Mouse (Mus musculus) right cerebral cortex, postnatal 25 days (tissue): ENCODE measurements at regions not wholly inside any gene's neighbourhood (a gene's known extent, or its start where the extent isn't known, plus 50 kb on each side); places are given as distances from the start of the nearest gene placed in this dataset.
"Not testable (repeated sequence)": the region's sequence is repeated elsewhere in the genome, so short reads cannot be mapped to it uniquely, and the experiment has no call there.

Experiments used
- DNase-seq: peaks from one replicate; pipeline ENCODE4 v3.0.0; 2022

GRCm38 (mm10) chr4:22131751-22132736 lies 200.9 kb downstream of the Faxc start:
- DNase-seq: peak; percentile 40

- DNase-seq: no peak
Observed at GRCm38 (mm10) chr4:22133547-22134495, 202.7 kb downstream of the Faxc start.

GRCm38 (mm10) chr4:22140122-22140521 lies 209.0 kb downstream of the Faxc start:
- DNase-seq: no peak

GRCm38 (mm10) chr4:22143546-22143945 lies 212.4 kb downstream of the Faxc start:
- no peak for DNase-seq

GRCm38 (mm10) chr4:22144834-22145233 lies 212.5 kb upstream of the Fbxl4 start:
- not testable (repeated sequence) for DNase-seq

GRCm38 (mm10) chr4:22146648-22147409 lies 210.5 kb upstream of the Fbxl4 start:
- DNase-seq: no peak

GRCm38 (mm10) chr4:22151899-22152493 lies 205.3 kb upstream of the Fbxl4 start:
- DNase-seq: no peak

GRCm38 (mm10) chr4:22152971-22153544 lies 204.3 kb upstream of the Fbxl4 start:
- DNase-seq: no peak

GRCm38 (mm10) chr4:22153620-22154019 lies 203.7 kb upstream of the Fbxl4 start:
- DNase-seq: no peak

- DNase-seq: no peak
Observed at GRCm38 (mm10) chr4:22186422-22186821, 170.9 kb upstream of the Fbxl4 start.

GRCm38 (mm10) chr4:22188141-22189006 lies 169.0 kb upstream of the Fbxl4 start:
- peak; percentile 31 for DNase-seq

- no peak for DNase-seq
Observed at GRCm38 (mm10) chr4:22196501-22196900, 160.8 kb upstream of the Fbxl4 start.

- no peak for DNase-seq
Observed at GRCm38 (mm10) chr4:22208531-22208930, 148.8 kb upstream of the Fbxl4 start.

GRCm38 (mm10) chr4:22237640-22238039 lies 119.7 kb upstream of the Fbxl4 start:
- DNase-seq: no peak

- not testable (repeated sequence) for DNase-seq
Observed at GRCm38 (mm10) chr4:22250276-22250675, 107.1 kb upstream of the Fbxl4 start.

GRCm38 (mm10) chr4:22263903-22264302 lies 93.4 kb upstream of the Fbxl4 start:
- no peak for DNase-seq

- no peak for DNase-seq
Observed at GRCm38 (mm10) chr4:22269064-22269463, 88.3 kb upstream of the Fbxl4 start.

GRCm38 (mm10) chr4:22274178-22274577 lies 83.2 kb upstream of the Fbxl4 start:
- DNase-seq: peak; percentile 7

GRCm38 (mm10) chr4:22282536-22283323 lies 74.6 kb upstream of the Fbxl4 start:
- DNase-seq: no peak

- no peak for DNase-seq
Observed at GRCm38 (mm10) chr4:22292169-22292568, 65.2 kb upstream of the Fbxl4 start.
